Mouse (Mus musculus): Measurements from ENCODE around the gene Fam117a.

DNA sequence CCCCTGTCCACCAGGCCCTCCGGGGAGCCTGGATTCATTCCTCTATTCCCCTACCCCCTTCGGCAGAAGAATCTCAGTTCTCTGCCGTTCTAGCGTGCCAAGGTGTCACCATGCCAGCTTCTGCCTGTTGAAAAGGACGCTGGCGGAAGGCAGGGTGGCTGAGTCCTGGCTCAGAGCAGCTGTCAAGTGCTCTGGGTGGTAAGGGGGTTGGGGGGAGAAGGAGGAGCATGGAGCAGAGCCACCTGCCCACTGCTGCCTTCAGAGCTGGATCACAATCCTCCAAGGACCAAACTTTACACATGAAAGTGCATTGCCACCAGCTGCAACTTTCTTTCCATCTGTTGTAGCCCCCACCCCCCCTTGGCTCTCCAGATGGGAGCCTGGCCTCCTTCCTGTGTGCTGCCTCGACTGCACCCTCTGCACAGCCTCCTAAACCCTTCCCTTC lies 55.4 kb downstream of the Fam117a start:
- TF ChIP-seq CHD2 (IDR thresholded peaks at IDR 0.05; ENCODE audit: low read depth, low read length), result no peak
- TF ChIP-seq ZNF384 (IDR thresholded peaks at IDR 0.05; ENCODE audit: low read depth, low read length), result no peak

Measured in ES-E14 (cell line).